Mouse (Mus musculus) CH12.LX (cell line): ENCODE data around the gene Mapk11. TPM values are rescaled to one million over a fixed set of nuclear protein-coding genes. Genes with fewer than 3 reads are reported as not detected.

Experiments used
- DNase-seq: peaks from one replicate; pipeline ENCODE4 v3.0.0-alpha.2; 2013; ENCODE audit errors: extremely low read depth
- H3K27ac ChIP-seq: 2 replicates; pipeline ENCODE4 v1.5.1; 2012; ENCODE audit warnings: low read depth, mild to moderate bottlenecking, control low read depth, moderate library complexity; ENCODE audit not compliant: insufficient read depth
- H3K27me3 ChIP-seq: replicated peaks from 2 replicates; pipeline ENCODE3; 2012; ENCODE audit warnings: inconsistent platforms
- H3K36me3 ChIP-seq, 2 experiments: replicated peaks in 1 of 2; 2 replicates each; pipeline versions ENCODE3 to v1.6.1; 2012; ENCODE audit warnings: inconsistent platforms in 1 of 2, low read length in 1 of 2, mild to moderate bottlenecking in 1 of 2, mixed read lengths in 1 of 2, moderate library complexity in 1 of 2; ENCODE audit not compliant: control insufficient read depth in 1 of 2, insufficient read depth in 1 of 2
- H3K4me1 ChIP-seq, 2 experiments: 2 replicates each; pipeline ENCODE4 v1.6.1; 2012; ENCODE audit warnings: inconsistent platforms in 1 of 2, moderate library complexity in 1 of 2; ENCODE audit not compliant: insufficient read depth in 2 of 2, control insufficient read depth in 1 of 2
- H3K4me2 ChIP-seq: 2 replicates; pipeline ENCODE4 v1.6.1; 2012; ENCODE audit warnings: low read depth, mild to moderate bottlenecking, control low read depth; ENCODE audit not compliant: poor library complexity, insufficient read depth, severe bottlenecking
- H3K4me3 ChIP-seq, 3 experiments: fragments of 150-350 bp in 1 of 3; sonication (generic) in 1 of 3; replicated peaks in 1 of 3; 2 replicates each; pipeline versions ENCODE3 to v1.5.1; 2011 to 2012; ENCODE audit warnings: low read depth in 2 of 3, low read length in 2 of 3, mild to moderate bottlenecking in 2 of 3, moderate library complexity in 2 of 3, control low read depth in 1 of 3, improper control_type of control experiment in 1 of 3, inconsistent platforms in 1 of 3, mixed read lengths in 1 of 3; ENCODE audit not compliant: poor library complexity in 1 of 3
- H3K79me2 ChIP-seq: replicated peaks from 2 replicates; pipeline ENCODE4 v1.6.1; 2012; ENCODE audit warnings: mild to moderate bottlenecking, moderate library complexity; ENCODE audit not compliant: control insufficient read depth, poor library complexity, insufficient read depth, severe bottlenecking; ENCODE audit errors: extremely low read depth
- H3K9ac ChIP-seq: 2 replicates; pipeline ENCODE4 v1.6.1; 2012; ENCODE audit warnings: low read depth, mild to moderate bottlenecking, control low read depth, moderate library complexity; ENCODE audit not compliant: insufficient read depth
- H3K9me3 ChIP-seq: replicated peaks from 2 replicates; pipeline ENCODE3; 2012; ENCODE audit warnings: low read length, inconsistent platforms, mixed read lengths
- CHD2 ChIP-seq: IDR thresholded peaks from 2 replicates; pipeline ENCODE4 v1.6.1; 2011; ENCODE audit warnings: low read length, improper control_type of control experiment
- CTCF ChIP-seq, 2 experiments: IDR thresholded peaks in 1 of 2; conservative IDR thresholded peaks in 1 of 2; 2 replicates each; pipeline ENCODE4 v1.5.1; 2011 to 2012; ENCODE audit warnings: low read depth in 2 of 2, low read length in 2 of 2, improper control_type of control experiment in 1 of 2, inconsistent platforms in 1 of 2, mild to moderate bottlenecking in 1 of 2, moderate library complexity in 1 of 2
- E2F4 ChIP-seq: IDR thresholded peaks from 2 replicates; pipeline ENCODE4 v1.6.1; 2011; ENCODE audit warnings: low read depth, low read length, improper control_type of control experiment; ENCODE audit not compliant: insufficient replicate concordance
- ELF1 ChIP-seq: IDR thresholded peaks from 2 replicates; pipeline ENCODE4 v1.6.1; 2014; ENCODE audit warnings: low read depth, mild to moderate bottlenecking, inconsistent platforms, low read length, improper control_type of control experiment
- EP300 ChIP-seq: IDR thresholded peaks from 2 replicates; pipeline ENCODE4 v1.6.1; 2011; ENCODE audit warnings: low read length, improper control_type of control experiment
- IRF4 ChIP-seq: IDR thresholded peaks from 2 replicates; pipeline ENCODE4 v1.6.1; 2014; ENCODE audit warnings: low read depth, mild to moderate bottlenecking, inconsistent platforms, low read length, improper control_type of control experiment
- JUN ChIP-seq: IDR thresholded peaks from 2 replicates; pipeline ENCODE4 v1.6.1; 2011; ENCODE audit warnings: low read depth, mild to moderate bottlenecking, low read length, improper control_type of control experiment, moderate library complexity; ENCODE audit not compliant: insufficient read depth
- JUND ChIP-seq: conservative IDR thresholded peaks from 2 replicates; pipeline ENCODE4 v1.6.1; 2011; ENCODE audit warnings: low read depth, low read length, improper control_type of control experiment
- KAT2A ChIP-seq: IDR thresholded peaks from 2 replicates; pipeline ENCODE4 v1.6.1; 2012; ENCODE audit warnings: low read length, improper control_type of control experiment, inconsistent platforms; ENCODE audit not compliant: insufficient replicate concordance
- MAZ ChIP-seq: IDR thresholded peaks from 2 replicates; pipeline ENCODE4 v1.6.1; 2012; ENCODE audit warnings: low read depth, mild to moderate bottlenecking, inconsistent platforms, low read length, improper control_type of control experiment, moderate library complexity
- MEF2A ChIP-seq: IDR thresholded peaks from 2 replicates; pipeline ENCODE4 v1.6.1; 2014; ENCODE audit warnings: low read depth, mild to moderate bottlenecking, inconsistent platforms, low read length, improper control_type of control experiment, borderline replicate concordance
- MYC ChIP-seq: IDR thresholded peaks from 2 replicates; pipeline ENCODE4 v1.6.1; 2011; ENCODE audit warnings: low read depth, mild to moderate bottlenecking, improper control_type of control experiment, low read length
- NELFE ChIP-seq: IDR thresholded peaks from 2 replicates; pipeline ENCODE4 v1.6.1; 2011; ENCODE audit warnings: low read depth, low read length, improper control_type of control experiment
- PAX5 ChIP-seq: IDR thresholded peaks from 2 replicates; pipeline ENCODE4 v1.6.1; 2012; ENCODE audit warnings: low read length, inconsistent platforms, mixed read lengths
- POLR2AphosphoS2 ChIP-seq: IDR thresholded peaks from 2 replicates; pipeline ENCODE4 v1.6.1; 2011; ENCODE audit warnings: low read depth, low read length, improper control_type of control experiment
- RAD21 ChIP-seq: IDR thresholded peaks from 2 replicates; pipeline ENCODE4 v1.6.1; 2011; ENCODE audit warnings: low read depth, mild to moderate bottlenecking, low read length, improper control_type of control experiment, moderate library complexity
- RCOR1 ChIP-seq: conservative IDR thresholded peaks from 2 replicates; pipeline ENCODE4 v1.6.1; 2012; ENCODE audit warnings: low read depth, mild to moderate bottlenecking, inconsistent platforms, low read length, improper control_type of control experiment
- SMC3 ChIP-seq: IDR thresholded peaks from 2 replicates; pipeline ENCODE4 v1.6.1; 2011; ENCODE audit warnings: low read depth, low read length, improper control_type of control experiment
- TBP ChIP-seq: conservative IDR thresholded peaks from 2 replicates; pipeline ENCODE4 v1.6.1; 2011; ENCODE audit warnings: low read depth, low read length, improper control_type of control experiment
- TCF12 ChIP-seq: IDR thresholded peaks from 2 replicates; pipeline ENCODE4 v1.6.1; 2014; ENCODE audit warnings: low read depth, mild to moderate bottlenecking, inconsistent platforms, low read length, improper control_type of control experiment
- UBTF ChIP-seq: IDR thresholded peaks from 2 replicates; pipeline ENCODE4 v1.6.1; 2012; ENCODE audit warnings: low read depth, mild to moderate bottlenecking, inconsistent platforms, low read length, improper control_type of control experiment, moderate library complexity
- USF1 ChIP-seq: IDR thresholded peaks from 2 replicates; pipeline ENCODE4 v1.6.1; 2014; ENCODE audit warnings: low read depth, mild to moderate bottlenecking, inconsistent platforms, low read length, improper control_type of control experiment
- USF2 ChIP-seq: conservative IDR thresholded peaks from 2 replicates; pipeline ENCODE4 v1.6.1; 2011; ENCODE audit warnings: low read depth, low read length, improper control_type of control experiment
- ZKSCAN1 ChIP-seq: IDR thresholded peaks from 2 replicates; pipeline ENCODE4 v1.6.1; 2012; ENCODE audit warnings: low read depth, inconsistent platforms, low read length, improper control_type of control experiment, borderline replicate concordance
- ZMIZ1 ChIP-seq: IDR thresholded peaks from 2 replicates; pipeline ENCODE4 v1.6.1; 2012; ENCODE audit warnings: low read depth, mild to moderate bottlenecking, inconsistent platforms, low read length, improper control_type of control experiment
- dilution Hi-C: fragments of 300-500 bp; cut with MboI; formaldehyde crosslinking; loops from 2 replicates; pipeline ENCODE4 v1.14.3; 2020; ENCODE audit warnings: low sequenced_read_pairs; ENCODE audit not compliant: extremely low pct_unique_long_range_greater_than_20kb, extremely low pct_ligation_motif_present
- in situ Hi-C: fragments of 300-500 bp; cut with MboI; formaldehyde crosslinking; loops from 3 replicates; pipeline ENCODE4 v1.14.3; 2019; ENCODE audit warnings: low sequenced_read_pairs, low pct_ligation_motif_present, low pct_unique_long_range_greater_than_20kb, mixed read lengths
- polyA plus RNA-seq: library from polyadenylated mRNA; unstranded; fragments of >175 nt; gene quantifications from 2 replicates; pipeline ENCODE4 v1.2.1, GENCODE M21; 2012; ENCODE audit warnings: low read depth; ENCODE audit not compliant: insufficient read length
- total RNA-seq, 2 experiments: library from RNA; depleted of rRNA; stranded (reverse); fragments of 300-350 nt in 1 of 2; fragments of >200 nt in 1 of 2; gene quantifications; 2 replicates each; pipeline ENCODE4 v1.2.3; 2012 to 2014

Mapk11 gene
- total and polyA plus RNA-seq, 3 experiments: 3.9 to 11.4 (median 5.3) TPM

- dilution Hi-C loops: no loop called here
- H3K9me3 ChIP-seq: no peaks in the 10 kb centered on the region
- H3K9ac ChIP-seq: no peak overlapping the region
- TF ChIP-seq IRF4 (no peak), USF1 (no peak), EP300 (no peak), RCOR1 (no peak), MAZ (no peak), CTCF (conservative IDR thresholded peaks at IDR 0.05 in 1 of 2, IDR thresholded peaks at IDR 0.05 in 1 of 2; ENCODE audit: low read depth in 2 of 2, low read length in 2 of 2) (no peak), JUN (no peak), KAT2A (no peak), E2F4 (no peak), JUND (no peak), MEF2A (no peak), RAD21 (no peak), USF2 (no peak), ZKSCAN1 (no peak), UBTF (no peak), PAX5 (no peak), CHD2 (no peak), MYC (no peak)
- TF ChIP-seq, all 38 proteins: peak for 0
- H3K79me2 ChIP-seq: peaks cover 12% of the 10 kb centered on the region
- H3K27ac ChIP-seq: no peak overlapping the region
- in situ Hi-C loops: loop anchor here (5.0 kb wide), 1 partner anchor 81 kb away; no protein-coding TSS in a partner anchor
- H3K36me3 ChIP-seq: peaks cover 9 to 37% of the 10 kb centered on the region in 2 experiments
- H3K4me2 ChIP-seq: no peak overlapping the region
- no peak for DNase-seq
- H3K27me3 ChIP-seq: peaks cover 14% of the 10 kb centered on the region
- H3K4me1 ChIP-seq: peaks cover 15 to 53% of the 10 kb centered on the region in 2 experiments
- no peak overlapping the region for H3K4me3 ChIP-seq
These were observed 22.8 kb downstream of the Mapk11 start for GRCm38 (mm10) chr15:89126622-89127021.

GRCm38 (mm10) chr15:89125351-89125750 lies 24.1 kb downstream of the Mapk11 start:
- Histone ChIP-seq H3K9ac (no peak overlapping the region), H3K9me3 (no peaks in the 10 kb centered on the region), H3K4me1 (peaks cover 9 to 51% of the 10 kb centered on the region in 2 experiments), H3K4me2 (no peak overlapping the region), H3K36me3 (peaks cover 9 to 43% of the 10 kb centered on the region in 2 experiments), H3K27me3 (peaks cover 9% of the 10 kb centered on the region), H3K27ac (no peak overlapping the region), H3K4me3 (no peak overlapping the region), H3K79me2 (peaks cover 17% of the 10 kb centered on the region)
- dilution Hi-C loops (no loop called here), in situ Hi-C loops (loop anchor here (5.0 kb wide), 1 partner anchor 82 kb away; no protein-coding TSS in a partner anchor)
- no peak for DNase-seq
- TF ChIP-seq EP300 (no peak), USF2 (no peak), POLR2AphosphoS2 (no peak), NELFE (no peak), SMC3 (no peak), ZMIZ1 (no peak), KAT2A (no peak), ELF1 (no peak), TBP (no peak), MEF2A (no peak), JUND (no peak), TCF12 (no peak)
